Mouse (Mus musculus) liver, adult 2 months (tissue): Measurements from ENCODE around the gene Nat8l.

Experiments used
- CTCF ChIP-seq: fragments of 200-500 bp; IDR thresholded peaks from 2 replicates; pipeline ENCODE4 v1.5.1; 2011; ENCODE audit warnings: low read depth, low read length, control low read depth
- POLR2A ChIP-seq: fragments of 200-500 bp; IDR thresholded peaks from 2 replicates; pipeline ENCODE4 v1.6.1; 2011; ENCODE audit warnings: low read length, control low read depth; ENCODE audit not compliant: insufficient read depth; ENCODE audit errors: extremely low read depth

DNA sequence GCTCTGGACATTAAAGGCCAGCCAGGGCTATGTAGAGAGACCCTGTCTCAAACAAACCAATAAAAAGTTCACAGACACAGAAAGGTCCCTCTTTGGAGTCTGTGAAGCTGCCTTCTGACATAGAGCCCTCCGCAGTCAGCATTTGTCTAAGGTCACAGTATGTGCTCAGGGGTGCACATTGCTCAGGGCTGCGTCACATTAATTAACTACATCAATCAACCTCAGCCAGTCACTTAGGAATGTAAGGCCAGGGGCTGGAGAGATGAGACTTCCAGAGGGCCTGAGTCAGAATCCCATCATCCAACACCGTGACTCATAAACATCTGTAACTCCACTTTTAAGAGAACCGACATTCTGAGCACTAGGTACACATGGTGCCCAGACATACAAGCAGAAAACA is 39.9 kb upstream of the Nat8l start:
- TF ChIP-seq CTCF: no peak
- no peak for TF ChIP-seq POLR2A
